Mouse (Mus musculus) heart, adult 2 months (tissue): Measurements from ENCODE around the gene Cfdp1.

Experiments
- CTCF ChIP-seq: fragments of 200-600 bp; IDR thresholded peaks from 2 replicates; pipeline ENCODE4 v1.8.1; 2022; ENCODE audit warnings: antibody characterized with exemption, mild to moderate bottlenecking, moderate library complexity
- EP300 ChIP-seq: fragments of 200-500 bp; IDR thresholded peaks from 2 replicates; pipeline ENCODE4 v1.6.1; 2011; ENCODE audit warnings: low read depth, low read length, control low read depth; ENCODE audit not compliant: insufficient read depth
- POLR2A ChIP-seq: fragments of 200-500 bp; IDR thresholded peaks from 2 replicates; pipeline ENCODE4 v1.6.1; 2011; ENCODE audit warnings: mild to moderate bottlenecking, low read depth, low read length, control low read depth; ENCODE audit not compliant: insufficient read depth

- TF ChIP-seq CTCF = no peak
- no peak for TF ChIP-seq POLR2A
- no peak for TF ChIP-seq EP300
These were observed 45.0 kb downstream of the Cfdp1 start for GRCm38 (mm10) chr8:111808891-111809622.
